Mouse (Mus musculus) CD4-positive, CD25-positive, alpha-beta regulatory T cell, adult 4 months (primary cell): Measurements from ENCODE around the gene Rab9b. TPM values are rescaled to one million over a fixed set of nuclear protein-coding genes. Genes with fewer than 3 reads are reported as not detected.

Experiments
- ATAC-seq: one replicate; pipeline ENCODE4 v1.8.0; 2017
- polyA plus RNA-seq, 2 experiments: library from polyadenylated mRNA; unstranded; fragments of 100-300 nt; shearing (Covaris generic); gene quantifications; one replicate each; pipeline ENCODE4 v1.2.1; 2017

The Rab9b gene
- polyA plus RNA-seq = not detected

GRCm38 (mm10) chrX:136868061-136869040 lies at the start of gene Rab9b:
Gene Rab9b (minus strand): TSS chrX:136868755.
- ATAC-seq = no peak

- no peak for ATAC-seq
Measured at GRCm38 (mm10) chrX:136904369-136904768, 35.8 kb upstream of the Rab9b start.

- ATAC-seq = no peak
Measured at GRCm38 (mm10) chrX:136895757-136896156, 27.2 kb upstream of the Rab9b start.

GRCm38 (mm10) chrX:136850300-136850699 lies 18.3 kb downstream of the Rab9b start:
- no peak for ATAC-seq

- no peak for ATAC-seq
Measured at GRCm38 (mm10) chrX:136828610-136829009, 39.9 kb downstream of the Rab9b start.

- ATAC-seq = no peak
Measured at GRCm38 (mm10) chrX:136825016-136825415, 43.5 kb downstream of the Rab9b start.

GRCm38 (mm10) chrX:136822371-136822770 lies 46.2 kb downstream of the Rab9b start, which contains the start of gene Plp1:
Gene Plp1 (plus strand): TSS chrX:136822671.
- ATAC-seq = no peak

- peak; percentile 62 for ATAC-seq
Measured at GRCm38 (mm10) chrX:136820250-136820649, 48.3 kb downstream of the Rab9b start.

- no peak for ATAC-seq
Measured at GRCm38 (mm10) chrX:136819752-136820151, 48.8 kb downstream of the Rab9b start.

Other genes with a start within 250 kb of the Rab9b start
- gene Tceal1, start 160.8 kb downstream of the Rab9b start, polyA plus RNA-seq = not detected
- gene Morf4l2, start 125.1 kb downstream of the Rab9b start, polyA plus RNA-seq = 10 to 100 TPM; 77.2 to 78.0 TPM
- gene Glra4, start 88.6 kb downstream of the Rab9b start, polyA plus RNA-seq = not detected
- 1 to 10 TPM; 2.1 to 3.2 TPM for gene Plp1, start 46.1 kb downstream of the Rab9b start, polyA plus RNA-seq
- not detected for gene H2bfm, start 58.6 kb upstream of the Rab9b start, polyA plus RNA-seq
- gene Tmsb15b2, start 106.7 kb upstream of the Rab9b start, polyA plus RNA-seq = 10 to 100 TPM; 12.5 to 78.4 TPM
- gene Tmsb15l, start 108.1 kb upstream of the Rab9b start, polyA plus RNA-seq = 10 to 100 TPM in 1 of 2 experiments, 1 to 10 TPM in 1; 3.0 to 17.7 TPM
- gene Tmsb15b1, start 108.1 kb upstream of the Rab9b start, polyA plus RNA-seq = 10 to 100 TPM; 24.2 to 27.3 TPM
- 10 to 100 TPM; 45.7 to 49.4 TPM for gene Zcchc18, start 124.4 kb upstream of the Rab9b start, polyA plus RNA-seq
- gene Slc25a53, start 169.5 kb upstream of the Rab9b start, polyA plus RNA-seq = 1 to 10 TPM; 5.9 to 9.5 TPM
- 1 to 10 TPM; 3.3 to 6.2 TPM for gene Fam199x, start 180.8 kb upstream of the Rab9b start, polyA plus RNA-seq